Mouse (Mus musculus) layer of hippocampus, adult 9-10 months (tissue): ENCODE data around the gene Lrrn4cl.
A peak's percentile ranks its signal among the peaks of the same experiment; 100 is the strongest.
"Not testable (repeated sequence)": the region's sequence is repeated elsewhere in the genome, so short reads cannot be mapped to it uniquely, and the experiment has no call there.

Source experiments
- DNase-seq: peaks from one replicate; pipeline ENCODE4 v3.0.0; 2022; ENCODE audit warnings: low spot score

The Lrrn4cl gene

GRCm38 (mm10) chr19:8881034-8881392 is 30.4 kb downstream of the Lrrn4cl start:
- DNase-seq = no peak

GRCm38 (mm10) chr19:8883616-8884015 is 33.0 kb downstream of the Lrrn4cl start, which contains the start of the genes Lbhd1 and Gm49403:
TSS of gene Lbhd1 (plus strand) at chr19:8883732.
TSS of gene Gm49403 (plus strand) at chr19:8883930.
- DNase-seq = no peak

GRCm38 (mm10) chr19:8886916-8887584 is 36.5 kb downstream of the Lrrn4cl start:
- no peak for DNase-seq

DNA sequence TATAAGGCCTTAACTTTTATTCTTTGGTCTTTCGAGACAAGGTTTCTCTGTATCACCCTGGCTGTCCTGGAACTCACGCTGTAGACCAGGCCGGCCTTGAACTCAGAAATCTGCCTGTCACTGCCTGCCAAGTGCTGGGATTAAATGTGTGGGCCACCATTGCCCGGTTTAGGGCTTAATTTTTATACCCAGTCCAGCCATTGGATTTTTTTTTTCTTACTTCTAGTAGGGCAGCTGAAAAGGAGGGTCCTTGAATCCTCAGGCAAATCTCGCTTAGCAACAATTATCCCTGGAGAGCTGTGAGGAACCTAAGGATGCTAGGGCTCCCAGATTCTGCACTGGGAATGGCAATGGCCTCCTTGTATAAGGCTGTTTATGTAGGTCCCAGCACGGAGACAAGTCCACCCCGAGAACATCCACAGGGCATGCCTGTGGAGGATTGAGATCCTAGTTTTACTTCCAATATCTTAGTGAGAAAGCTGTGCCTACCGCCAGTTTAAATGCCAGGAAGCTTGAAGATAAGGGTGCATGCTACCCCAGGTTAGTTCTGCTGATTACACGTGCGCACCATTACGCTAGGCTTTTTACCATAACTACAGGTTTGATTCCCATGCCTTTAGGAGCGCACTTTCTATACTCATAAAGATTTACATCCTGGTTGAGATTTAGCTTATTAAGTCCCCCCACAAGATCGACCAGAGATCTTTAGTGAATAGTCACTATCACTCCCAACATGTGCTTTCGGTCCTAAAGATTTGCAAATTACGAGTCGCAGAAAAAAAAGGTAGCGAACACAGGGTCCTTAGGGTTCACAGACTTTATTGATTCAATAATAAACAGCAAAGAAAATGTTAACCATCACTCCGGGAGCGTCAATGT is 37.3 kb downstream of the Lrrn4cl start:
- no peak for DNase-seq

DNA sequence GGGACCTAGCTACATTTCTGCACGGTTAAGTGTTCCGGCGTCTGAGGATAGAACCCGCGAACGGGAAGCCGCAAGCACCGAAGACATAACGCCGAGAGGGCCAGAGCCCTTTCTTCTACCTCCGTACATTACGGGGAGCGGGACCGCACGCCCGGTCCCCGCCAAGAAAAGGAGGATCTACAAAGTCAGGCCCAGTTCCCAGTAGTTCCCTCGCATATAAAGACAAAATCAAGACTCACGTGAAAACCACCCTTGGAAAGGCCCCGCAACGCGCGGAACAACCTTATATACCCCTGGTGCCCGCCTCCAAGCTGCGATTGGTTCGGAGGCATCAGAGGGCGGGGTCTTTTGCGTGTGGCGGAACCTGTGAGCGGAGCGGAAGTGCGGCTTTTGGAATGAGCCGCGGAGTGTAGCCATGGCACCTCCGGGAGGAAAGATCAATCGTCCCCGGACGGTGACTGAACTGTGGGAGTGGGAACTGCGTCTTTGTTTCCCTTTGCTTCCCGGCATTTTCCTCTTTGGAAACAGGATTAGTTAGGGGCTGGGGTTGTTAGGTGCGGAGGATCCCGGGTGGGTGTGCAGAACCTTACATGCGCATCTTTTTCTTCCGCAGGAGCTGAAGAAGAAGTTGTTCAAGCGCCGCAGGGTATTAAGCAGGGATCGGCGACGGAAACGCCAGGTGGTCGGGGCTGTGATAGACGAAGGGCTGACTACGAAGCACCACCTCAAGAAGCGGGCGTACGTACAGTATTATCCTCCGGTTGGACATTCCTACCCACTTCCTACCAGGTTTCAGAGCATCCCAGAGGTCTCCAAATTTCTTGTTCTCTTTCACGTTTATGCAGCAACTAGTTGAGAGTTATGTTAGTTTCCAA is 38.2 kb downstream of the Lrrn4cl start, which contains the start of the genes 1810009A15Rik and Gm49416:
Gene 1810009A15Rik (plus strand): TSS at position 343 of the 875 bp plus-strand sequence.
Gene Gm49416 (plus strand): TSS at position 416 of the 875 bp plus-strand sequence.
- DNase-seq = peak; percentile 87

- peak; percentile 55 for DNase-seq
These were observed 42.5 kb downstream of the Lrrn4cl start, which contains the start of gene Ints5 for GRCm38 (mm10) chr19:8892829-8893766. TSS of gene Ints5 (plus strand) at chr19:8893005.

GRCm38 (mm10) chr19:8895397-8895960 is 44.9 kb downstream of the Lrrn4cl start:
- DNase-seq = no peak

DNA sequence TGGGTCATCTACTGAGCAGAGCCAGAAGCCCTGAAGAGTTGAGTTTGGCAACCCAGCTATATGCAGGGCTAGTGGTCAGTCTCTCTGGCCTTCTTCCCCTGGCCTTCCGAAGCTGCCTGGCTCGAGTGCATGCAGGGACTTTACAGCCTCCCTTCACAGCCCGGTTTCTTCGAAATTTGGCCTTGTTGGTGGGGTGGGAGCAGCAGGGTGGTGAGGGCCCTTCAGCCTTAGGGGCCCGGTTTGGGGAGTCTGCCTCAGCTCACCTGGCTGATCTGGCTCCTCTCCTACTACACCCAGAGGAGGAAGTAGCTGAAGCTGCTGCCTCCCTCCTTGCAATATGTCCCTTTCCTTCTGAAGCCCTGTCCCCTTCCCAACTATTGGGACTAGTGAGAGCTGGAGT is 45.7 kb downstream of the Lrrn4cl start:
- not testable (repeated sequence) for DNase-seq

GRCm38 (mm10) chr19:8897211-8897864 is 46.8 kb downstream of the Lrrn4cl start:
- DNase-seq = not testable (repeated sequence)

DNA sequence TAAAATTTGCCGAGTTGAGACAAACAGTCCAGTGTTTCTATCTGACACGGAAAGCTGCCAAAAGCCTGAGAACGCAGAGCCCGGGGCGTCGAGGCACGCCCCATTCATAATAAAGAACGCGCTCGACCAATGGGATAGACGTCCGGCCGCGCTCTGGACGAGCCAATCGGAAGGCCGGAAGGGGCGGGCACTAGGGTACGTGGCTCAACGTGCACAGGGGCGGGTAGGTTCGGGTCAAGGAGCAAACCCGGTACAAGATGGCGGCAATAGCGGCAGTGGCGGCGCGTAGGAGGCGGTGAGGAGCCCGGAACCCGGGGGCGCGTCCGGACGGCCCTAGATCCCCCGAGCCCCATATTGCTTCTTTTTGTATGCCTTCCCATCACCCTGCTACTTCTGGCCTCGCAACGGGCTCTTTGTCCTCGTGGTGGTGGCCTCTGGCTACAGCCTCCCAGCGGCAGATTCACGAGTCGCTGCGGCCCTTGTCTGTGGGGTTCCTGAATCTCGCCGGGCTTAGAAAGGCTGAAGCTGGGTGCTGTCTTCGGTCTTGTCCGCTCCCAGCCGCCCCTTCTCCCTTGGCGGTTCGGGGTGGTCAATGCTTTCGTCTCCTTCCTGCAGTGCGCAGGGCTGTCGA is 47.4 kb downstream of the Lrrn4cl start, which contains the start of gene Ganab:
Gene Ganab (plus strand): TSS at position 207 of the 631 bp plus-strand sequence.
- DNase-seq = peak; percentile 88

DNA sequence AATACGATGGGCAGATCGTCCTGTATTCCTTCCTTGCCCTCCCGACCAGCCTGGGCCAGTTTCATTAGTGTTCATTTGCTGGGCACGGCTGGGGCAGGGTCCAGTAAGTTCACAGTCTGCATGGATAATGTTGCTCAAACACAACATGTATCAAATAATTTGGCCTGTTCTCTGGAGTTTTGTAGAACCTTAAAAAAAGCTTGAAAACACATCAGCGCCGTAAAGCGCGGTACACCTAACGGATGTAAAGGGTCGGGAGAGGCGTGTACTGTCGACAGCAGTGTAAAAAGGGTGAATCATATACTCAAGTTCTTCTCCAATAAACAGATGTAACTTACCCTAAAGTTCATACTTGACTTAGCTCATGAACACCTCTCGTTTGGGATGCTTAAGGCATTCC is 48.0 kb downstream of the Lrrn4cl start:
- no peak for DNase-seq

DNA sequence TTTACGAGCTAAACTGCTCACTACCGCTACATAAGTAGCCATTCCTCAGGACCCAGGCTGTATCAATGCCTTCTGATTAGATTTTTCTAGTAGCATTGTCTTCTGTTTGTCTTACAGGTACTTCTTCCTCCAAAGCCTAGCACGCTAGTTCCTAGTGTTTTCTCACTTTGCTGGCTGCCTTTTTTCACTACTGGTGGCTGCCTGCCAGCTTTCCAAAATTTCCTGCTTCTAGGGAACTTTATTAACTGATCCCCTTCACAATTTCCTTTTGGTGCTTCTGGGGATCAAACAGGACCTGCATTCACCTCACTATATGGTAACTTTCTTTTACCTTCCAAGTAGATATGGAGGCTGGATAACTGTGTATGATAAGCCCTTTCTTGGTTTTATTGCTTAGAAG is 48.5 kb downstream of the Lrrn4cl start:
- DNase-seq = no peak

- DNase-seq = no peak
These were observed 52.8 kb downstream of the Lrrn4cl start for GRCm38 (mm10) chr19:8903412-8903811.
